Mouse (Mus musculus) CD4-positive, CD25-positive, alpha-beta regulatory T cell, adult 4 months (primary cell): Measurements from ENCODE around the gene Xirp1. TPM values are rescaled to one million over a fixed set of nuclear protein-coding genes. Genes with fewer than 3 reads are reported as not detected.

Experiments
- ATAC-seq: one replicate; pipeline ENCODE4 v1.8.0; 2017
- polyA plus RNA-seq, 2 experiments: library from polyadenylated mRNA; unstranded; fragments of 100-300 nt; shearing (Covaris generic); gene quantifications; one replicate each; pipeline ENCODE4 v1.2.1; 2017

The Xirp1 gene
- not detected for polyA plus RNA-seq

- ATAC-seq, result no peak
These were observed at the start of gene Xirp1 for GRCm38 (mm10) chr9:120023086-120023811. Xirp1 (minus strand) TSS chr9:120023598.

- ATAC-seq, result no peak
These were observed 49.8 kb upstream of the Xirp1 start for GRCm38 (mm10) chr9:120073169-120073568.

- ATAC-seq, result no peak
These were observed 47.9 kb upstream of the Xirp1 start for GRCm38 (mm10) chr9:120071251-120071650.

GRCm38 (mm10) chr9:120069779-120070178 lies 46.4 kb upstream of the Xirp1 start, which contains the start of gene Cx3cr1:
Cx3cr1 (minus strand) TSS chr9:120069879.
- no peak for ATAC-seq

GRCm38 (mm10) chr9:120068047-120068446 lies 44.6 kb upstream of the Xirp1 start:
- ATAC-seq, result peak; percentile 87

GRCm38 (mm10) chr9:120067609-120068008 lies 44.2 kb upstream of the Xirp1 start:
- ATAC-seq, result no peak

GRCm38 (mm10) chr9:120064317-120064716 lies 40.9 kb upstream of the Xirp1 start:
- ATAC-seq, result no peak

- no peak for ATAC-seq
These were observed 35.3 kb upstream of the Xirp1 start for GRCm38 (mm10) chr9:120058730-120059129.

GRCm38 (mm10) chr9:120056201-120056600 lies 32.8 kb upstream of the Xirp1 start:
- peak; percentile 45 for ATAC-seq

GRCm38 (mm10) chr9:120054545-120055277 lies 31.3 kb upstream of the Xirp1 start:
- peak; percentile 88 for ATAC-seq

GRCm38 (mm10) chr9:120049407-120049806 lies 26.0 kb upstream of the Xirp1 start:
- ATAC-seq, result peak; percentile 39

GRCm38 (mm10) chr9:120048495-120048894 lies 25.1 kb upstream of the Xirp1 start:
- ATAC-seq, result no peak

- no peak for ATAC-seq
These were observed 19.7 kb upstream of the Xirp1 start for GRCm38 (mm10) chr9:120043115-120043514.

- ATAC-seq, result no peak
These were observed 14.0 kb upstream of the Xirp1 start for GRCm38 (mm10) chr9:120037414-120037813.

- ATAC-seq, result no peak
These were observed 11.0 kb upstream of the Xirp1 start for GRCm38 (mm10) chr9:120034375-120034774.

GRCm38 (mm10) chr9:120032710-120033109 lies 9.3 kb upstream of the Xirp1 start:
- ATAC-seq, result no peak

- peak; percentile 86 for ATAC-seq
These were observed 7.0 kb upstream of the Xirp1 start for GRCm38 (mm10) chr9:120030421-120030820.

GRCm38 (mm10) chr9:120029880-120030279 lies 6.5 kb upstream of the Xirp1 start:
- ATAC-seq, result peak; percentile 60

- peak; percentile 56 for ATAC-seq
These were observed 4.2 kb upstream of the Xirp1 start for GRCm38 (mm10) chr9:120027401-120028151.

- no peak for ATAC-seq
These were observed 1.2 kb upstream of the Xirp1 start for GRCm38 (mm10) chr9:120024625-120025024.

- no peak for ATAC-seq
These were observed 773 bp upstream of the Xirp1 start for GRCm38 (mm10) chr9:120024171-120024570.

- no peak for ATAC-seq
These were observed 2.2 kb downstream of the Xirp1 start for GRCm38 (mm10) chr9:120021164-120021563.

- peak; percentile 66 for ATAC-seq
These were observed 3.0 kb downstream of the Xirp1 start for GRCm38 (mm10) chr9:120020285-120020890.
